Mouse (Mus musculus) splenic B cell, adult 2 months (primary cell): Measurements from ENCODE around the gene Anks4b.

Experiments
- DNase-seq: peaks from one replicate; pipeline ENCODE4 v3.0.0-alpha.2; 2011; ENCODE audit warnings: low read depth, low spot score
- H3K27me3 ChIP-seq: 2 replicates; pipeline ENCODE4 v1.6.1; 2012; ENCODE audit warnings: mild to moderate bottlenecking, low read length, moderate library complexity, mixed read lengths; ENCODE audit not compliant: control insufficient read depth, poor library complexity, insufficient read depth, severe bottlenecking
- H3K36me3 ChIP-seq: 2 replicates; pipeline ENCODE4 v1.6.1; 2012; ENCODE audit warnings: mild to moderate bottlenecking, low read length, moderate library complexity, mixed read lengths; ENCODE audit not compliant: control insufficient read depth, poor library complexity, insufficient read depth, severe bottlenecking

Gene Anks4b

DNA sequence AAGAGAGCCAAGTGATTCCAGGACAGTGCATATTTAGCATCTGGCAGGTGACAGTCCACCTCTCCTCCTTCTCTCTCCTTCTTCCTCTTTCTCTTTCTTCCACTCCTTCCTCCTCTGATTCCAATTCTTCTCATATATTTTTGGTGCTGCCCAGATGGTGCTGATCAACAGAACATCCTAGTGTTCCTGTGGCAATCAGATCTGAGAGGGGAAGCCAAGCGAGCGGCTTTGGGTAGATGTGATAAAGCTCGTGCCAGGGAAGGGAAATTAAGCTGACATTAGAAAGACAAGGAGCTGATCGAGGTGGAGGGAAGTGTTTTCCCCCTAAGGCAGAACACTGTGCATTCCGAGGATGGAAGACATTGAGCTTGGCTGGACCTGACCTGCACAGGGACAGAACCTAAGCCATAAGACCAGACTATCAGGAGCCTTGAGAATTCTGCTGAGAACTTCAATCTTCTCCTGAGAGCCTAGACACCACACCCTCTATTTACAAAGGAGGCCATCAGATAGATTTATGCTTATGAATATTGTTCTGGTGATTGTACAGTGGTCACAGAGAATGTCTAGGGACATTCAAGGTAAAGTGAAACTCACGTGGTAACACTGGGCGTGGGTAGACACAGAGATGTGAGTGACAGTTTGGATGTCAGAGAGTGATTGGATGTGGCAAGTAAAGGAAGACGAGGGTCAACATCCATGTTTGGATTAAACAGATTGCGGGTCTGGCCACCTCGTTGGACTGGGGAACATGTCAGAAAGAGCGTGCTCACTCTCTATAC lies 1.3 kb downstream of the Anks4b start:
- no peak for DNase-seq
- Histone ChIP-seq H3K27me3 (no peaks in the 10 kb centered on the region), H3K36me3 (no peaks in the 10 kb centered on the region)

DNA sequence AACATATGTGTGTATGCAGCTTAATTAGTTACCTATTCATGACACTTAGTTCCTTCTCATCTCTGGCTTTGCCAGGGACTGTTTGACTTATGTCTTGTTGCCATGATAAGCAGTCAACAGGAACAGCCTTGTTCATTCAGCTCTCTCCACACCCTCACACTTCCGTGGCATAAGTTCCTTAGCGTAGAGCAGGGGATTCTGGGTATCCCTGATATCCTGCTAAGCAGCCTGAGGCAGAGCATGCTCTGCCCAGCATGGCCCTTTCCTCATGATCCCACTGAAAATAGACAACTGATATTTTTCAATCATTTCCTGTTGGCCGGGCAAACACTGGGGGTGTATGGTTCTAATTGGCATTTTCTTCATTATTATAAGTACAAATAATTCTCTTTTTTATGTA lies 4.0 kb downstream of the Anks4b start:
- Histone ChIP-seq H3K36me3 (no peaks in the 10 kb centered on the region), H3K27me3 (no peaks in the 10 kb centered on the region)
- DNase-seq, result no peak

DNA sequence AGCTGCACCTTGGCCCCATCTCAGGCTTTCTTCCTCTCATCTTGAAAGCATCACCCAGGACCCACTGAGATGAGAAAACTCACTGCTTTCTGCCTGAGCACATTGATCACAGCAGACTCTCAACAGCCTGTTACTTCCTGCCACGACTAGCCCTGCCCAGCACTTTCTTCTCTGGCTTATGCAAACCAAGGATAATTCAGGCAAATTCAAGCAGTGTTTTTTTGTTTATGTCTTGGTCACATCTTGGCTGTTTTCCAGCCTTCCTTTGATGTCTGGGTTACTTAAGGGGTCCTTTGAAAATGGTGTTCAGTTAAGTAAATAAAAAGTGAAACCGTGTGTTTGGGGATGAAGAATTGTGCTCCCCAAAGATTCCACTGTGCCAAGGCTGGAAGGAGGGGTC lies 5.3 kb downstream of the Anks4b start:
- DNase-seq, result no peak
- H3K27me3 ChIP-seq, result no peaks in the 10 kb centered on the region
- H3K36me3 ChIP-seq, result no peaks in the 10 kb centered on the region

DNA sequence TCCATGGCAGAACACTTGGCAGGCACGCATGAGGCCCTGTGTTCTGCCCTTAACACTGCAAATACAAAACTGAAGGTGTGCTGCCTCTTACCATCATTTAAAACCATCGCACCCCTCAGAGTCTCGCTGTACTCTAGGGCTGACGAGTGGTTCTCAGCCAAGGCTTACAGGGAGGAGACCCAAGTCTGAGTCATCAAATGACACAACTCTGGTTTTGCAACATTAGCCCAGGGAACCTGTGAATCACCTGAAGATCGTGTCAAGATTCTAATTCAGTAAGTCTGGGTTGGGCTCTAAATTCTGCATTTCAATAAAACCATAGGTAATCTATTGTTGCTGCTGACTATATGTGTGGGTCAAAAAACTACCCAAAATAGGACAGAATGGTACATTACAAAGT lies 6.9 kb downstream of the Anks4b start:
- H3K36me3 ChIP-seq, result no peaks in the 10 kb centered on the region
- no peaks in the 10 kb centered on the region for H3K27me3 ChIP-seq
- DNase-seq, result no peak

DNA sequence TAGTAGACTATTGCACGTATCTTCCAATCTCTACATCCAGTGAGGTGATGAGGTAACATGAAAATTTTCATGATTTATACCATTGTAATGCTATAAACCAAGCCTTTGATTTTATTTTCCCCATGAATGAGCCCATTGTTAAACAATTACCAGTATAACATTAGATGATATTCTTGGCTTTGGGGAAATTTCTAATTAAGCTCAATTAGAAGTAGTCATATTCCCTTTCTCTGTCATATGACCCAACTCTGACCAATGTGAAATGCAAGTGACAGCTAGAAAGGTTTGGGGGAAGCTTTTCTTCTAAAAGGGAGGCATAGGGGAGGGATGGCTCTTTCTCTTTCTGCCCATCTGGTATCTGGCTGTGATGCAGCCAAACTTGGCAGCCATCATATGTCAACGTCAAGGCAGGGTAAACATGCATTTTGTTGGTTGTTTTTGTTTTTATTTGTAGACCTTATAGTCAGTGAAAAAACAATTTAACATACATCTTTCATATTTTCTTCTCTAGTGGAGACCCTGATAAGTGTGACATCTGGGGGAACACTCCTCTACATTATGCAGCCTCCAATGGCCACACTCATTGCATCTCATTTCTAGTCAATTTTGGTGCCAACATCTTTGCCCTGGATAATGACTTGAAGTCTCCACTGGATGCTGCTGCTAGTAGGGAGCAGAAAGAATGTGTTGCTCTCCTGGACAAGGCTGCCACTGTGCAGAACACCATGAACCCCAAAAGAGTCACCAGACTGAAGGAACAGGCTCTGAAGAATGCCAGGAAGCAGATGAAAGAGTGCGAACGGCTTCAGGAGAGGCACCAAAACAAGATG lies 8.0 kb downstream of the Anks4b start:
- Histone ChIP-seq H3K27me3 (no peaks in the 10 kb centered on the region), H3K36me3 (no peaks in the 10 kb centered on the region)
- DNase-seq, result no peak

DNA sequence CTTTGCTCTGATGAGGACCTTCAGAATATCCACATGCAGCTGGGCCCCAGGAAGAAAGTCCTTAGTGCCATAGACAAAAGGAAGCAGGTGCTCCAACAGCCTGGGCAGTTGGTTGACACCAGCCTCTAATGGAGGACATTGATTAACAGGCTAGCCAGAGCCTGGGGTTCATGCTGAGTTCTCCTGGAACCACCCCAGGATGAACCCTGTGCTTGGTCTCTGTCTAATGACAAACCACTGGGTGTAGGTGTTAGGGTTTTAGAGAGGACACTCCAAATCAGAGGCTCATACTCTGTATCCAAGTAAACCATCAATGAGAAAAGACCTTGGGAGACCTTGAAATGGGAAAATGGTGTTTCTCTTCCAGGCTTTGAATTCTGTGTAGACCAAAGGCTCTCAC lies 9.2 kb downstream of the Anks4b start:
- Histone ChIP-seq H3K27me3 (no peaks in the 10 kb centered on the region), H3K36me3 (no peaks in the 10 kb centered on the region)
- no peak for DNase-seq

DNA sequence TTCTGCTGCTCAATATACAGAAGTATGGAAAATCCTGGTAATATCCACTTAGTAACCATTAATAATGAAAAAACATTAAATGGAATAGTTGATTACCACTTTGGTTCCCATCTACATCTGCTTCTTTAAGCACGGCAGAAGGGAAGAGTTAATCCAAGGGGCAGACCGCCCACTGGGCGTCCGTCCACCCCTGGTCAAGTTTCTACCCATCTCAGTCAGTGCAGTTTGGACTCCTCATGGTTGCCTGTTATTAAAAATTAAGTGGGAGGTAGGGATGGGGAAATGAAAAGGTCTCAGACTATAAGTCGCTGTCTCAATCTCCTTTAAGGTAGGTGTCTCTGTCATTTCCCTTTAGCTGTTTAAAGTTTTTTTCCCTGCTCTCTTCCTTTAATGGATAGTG lies 15.3 kb downstream of the Anks4b start:
- DNase-seq, result no peak
- no peaks in the 10 kb centered on the region for H3K36me3 ChIP-seq
- no peaks in the 10 kb centered on the region for H3K27me3 ChIP-seq

DNA sequence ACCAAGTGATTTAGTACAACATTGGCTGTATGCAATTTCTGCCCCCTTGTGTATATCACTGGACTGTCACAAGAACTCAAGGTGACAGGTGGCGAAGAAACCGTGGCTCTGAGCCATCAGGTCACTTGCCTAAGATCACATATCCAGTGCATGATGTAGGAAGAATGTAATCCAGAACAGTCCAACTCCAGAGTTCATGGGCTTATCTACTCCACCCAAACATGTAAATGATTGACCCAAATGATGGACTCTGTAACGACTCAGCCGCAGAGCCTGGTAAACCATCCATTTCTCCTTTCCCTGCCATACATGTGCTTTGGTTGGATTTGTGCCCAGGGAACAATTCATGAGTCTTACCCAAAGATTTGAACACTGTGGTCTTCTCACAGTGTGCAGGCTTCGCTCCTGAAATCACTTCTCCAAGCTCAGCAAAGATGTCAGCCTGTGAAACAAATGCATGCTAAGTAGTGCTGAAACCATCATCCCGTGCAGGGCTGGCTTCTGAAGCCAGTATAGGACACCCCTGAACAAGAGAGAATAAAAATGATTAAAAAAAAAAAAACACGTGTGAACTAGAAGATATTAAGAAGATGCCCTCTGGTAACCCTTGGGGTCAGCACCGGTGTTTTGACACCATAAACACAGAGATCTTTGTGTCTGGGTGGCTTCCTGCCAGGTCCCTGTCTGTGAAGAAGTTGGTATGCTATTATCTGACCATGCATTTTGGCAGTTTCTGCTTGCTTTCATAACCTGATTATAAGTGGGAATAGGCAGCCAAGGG lies 15.9 kb downstream of the Anks4b start:
- no peak for DNase-seq
- no peaks in the 10 kb centered on the region for H3K27me3 ChIP-seq
- H3K36me3 ChIP-seq, result no peaks in the 10 kb centered on the region

DNA sequence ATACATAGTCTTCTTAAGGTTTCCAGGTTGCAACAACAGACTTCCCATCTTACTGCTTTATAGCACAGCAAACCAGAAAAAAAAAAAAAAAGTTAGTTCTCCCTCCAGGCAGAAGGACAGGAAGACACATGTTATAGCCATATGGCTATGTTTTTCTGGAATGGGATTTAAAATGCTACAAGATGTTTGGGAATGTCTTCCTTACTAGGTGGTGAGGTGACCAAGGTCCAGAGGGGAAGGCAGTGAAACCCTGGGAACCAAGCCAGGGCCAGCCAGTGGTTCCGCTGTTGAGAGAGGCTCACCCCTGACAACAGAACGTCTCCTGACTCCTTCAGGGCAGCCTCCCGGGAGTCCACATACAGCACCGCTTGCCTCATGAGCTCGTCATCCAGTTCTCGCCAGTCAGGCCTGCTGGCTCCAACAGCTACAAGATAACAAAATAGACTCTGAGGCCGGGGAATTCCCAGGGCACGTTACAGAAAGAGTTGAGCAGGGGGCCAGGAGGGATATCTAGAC lies 16.6 kb downstream of the Anks4b start:
- DNase-seq, result no peak
- Histone ChIP-seq H3K36me3 (no peaks in the 10 kb centered on the region), H3K27me3 (no peaks in the 10 kb centered on the region)

DNA sequence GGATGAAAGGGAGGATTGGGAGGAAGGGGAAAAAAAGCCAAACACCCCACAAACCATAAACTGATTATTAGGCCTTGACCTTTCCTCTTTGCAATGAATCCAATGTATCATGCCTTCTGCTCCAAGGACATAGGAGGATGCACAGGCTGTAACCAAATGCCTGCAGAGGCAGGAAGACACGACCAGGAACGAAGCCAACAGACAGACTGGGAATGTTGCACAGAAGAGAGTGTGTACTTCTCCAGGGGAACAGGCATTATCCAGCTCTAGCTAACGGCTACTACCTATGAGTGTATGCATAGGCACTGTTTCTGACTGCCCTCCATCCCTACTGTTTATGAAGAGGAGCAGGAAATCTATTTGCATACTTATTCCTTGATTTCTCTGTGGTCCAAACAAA lies 18.5 kb downstream of the Anks4b start:
- Histone ChIP-seq H3K27me3 (no peaks in the 10 kb centered on the region), H3K36me3 (no peaks in the 10 kb centered on the region)
- no peak for DNase-seq

DNA sequence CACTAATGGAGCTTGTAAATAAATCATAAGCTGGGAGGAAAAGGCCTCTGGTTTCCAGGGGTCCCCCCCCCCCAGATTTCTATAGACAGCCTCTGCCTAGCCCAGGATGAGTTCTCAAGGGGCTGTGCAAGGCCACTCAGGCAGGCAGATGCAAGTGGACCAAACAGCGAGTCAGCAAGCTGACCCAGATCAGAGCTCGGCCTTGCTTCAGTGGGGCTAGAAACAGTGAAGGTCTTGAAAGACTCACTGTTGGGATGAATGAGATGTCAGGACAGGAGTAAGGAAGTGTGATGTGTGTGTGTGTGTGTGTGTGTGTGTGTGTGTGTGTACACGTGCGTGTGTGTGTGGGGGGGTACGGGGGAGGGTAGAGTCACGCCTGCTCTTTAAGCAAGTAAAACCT lies 19.2 kb downstream of the Anks4b start:
- Histone ChIP-seq H3K27me3 (no peaks in the 10 kb centered on the region), H3K36me3 (no peaks in the 10 kb centered on the region)
- DNase-seq, result no peak

DNA sequence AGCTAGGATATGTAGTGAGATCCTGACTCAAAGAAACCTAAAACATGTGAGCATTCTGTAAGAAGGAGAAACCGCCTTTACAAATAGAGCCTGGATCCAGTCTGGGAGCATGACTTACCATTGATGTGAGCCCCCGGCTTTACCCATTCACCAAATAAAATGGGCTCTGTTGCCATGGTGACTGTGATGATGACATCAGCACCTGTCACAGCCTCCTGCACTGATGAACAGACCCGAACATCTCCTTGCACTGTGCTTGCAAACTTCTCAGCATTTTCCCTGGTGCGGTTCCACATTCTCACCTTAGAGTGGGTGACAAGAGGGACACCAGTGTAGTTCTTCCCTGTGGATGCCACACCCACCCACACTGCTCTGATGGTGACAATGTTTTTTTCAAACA lies 21.5 kb downstream of the Anks4b start:
- DNase-seq, result no peak
- no peaks in the 10 kb centered on the region for H3K36me3 ChIP-seq
- no peaks in the 10 kb centered on the region for H3K27me3 ChIP-seq

DNA sequence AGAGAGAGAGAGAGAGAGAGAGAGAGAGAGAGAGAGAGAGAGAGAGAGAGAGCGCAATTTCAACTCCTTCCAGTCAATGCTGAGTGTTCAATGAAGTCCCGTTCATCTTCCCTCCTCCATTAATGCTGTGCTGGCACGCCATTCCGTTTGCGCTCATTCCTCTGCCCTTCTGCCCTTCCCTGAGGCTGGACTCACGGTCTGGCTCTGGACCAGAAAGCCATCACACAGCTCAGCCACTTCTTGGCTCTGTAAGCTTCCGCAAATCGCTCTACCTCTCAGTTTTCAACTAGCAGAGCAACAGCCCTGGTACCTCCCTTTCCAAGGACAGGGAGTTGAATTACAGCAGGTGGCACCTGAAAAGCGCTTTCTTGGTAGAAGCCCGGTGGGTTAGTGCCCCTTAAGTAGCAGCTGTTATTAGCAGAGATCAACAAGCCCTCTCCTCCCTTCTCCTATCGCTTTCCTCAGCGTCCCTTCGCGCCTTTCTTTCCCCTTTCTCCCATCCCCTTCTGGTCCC lies 27.6 kb downstream of the Anks4b start:
- no peaks in the 10 kb centered on the region for H3K27me3 ChIP-seq
- no peak for DNase-seq
- H3K36me3 ChIP-seq, result no peaks in the 10 kb centered on the region

DNA sequence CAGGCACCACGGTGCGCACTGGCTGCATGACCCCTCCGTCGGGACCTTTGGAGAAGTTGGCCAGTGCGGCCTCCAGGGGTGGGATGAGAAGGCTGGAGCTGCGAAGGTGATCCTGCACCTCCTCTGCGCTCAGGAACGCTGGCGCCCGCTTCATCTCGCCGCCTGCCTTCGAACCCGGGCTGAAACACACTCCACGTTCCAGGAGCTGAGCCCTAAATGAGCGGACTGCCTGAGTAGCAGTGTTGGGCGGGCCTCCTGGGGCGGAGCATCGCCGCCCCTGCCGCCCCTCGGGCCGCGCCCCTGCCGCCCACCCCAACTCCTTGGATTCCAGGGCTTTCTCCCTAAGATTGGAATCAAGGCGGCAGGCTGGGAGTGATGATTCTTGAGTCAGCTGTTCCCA lies 28.1 kb downstream of the Anks4b start, which contains the start of gene Crym:
Crym (minus strand) TSS at position 341 of the 400 bp plus-strand sequence.
- no peaks in the 10 kb centered on the region for H3K27me3 ChIP-seq
- no peak for DNase-seq
- H3K36me3 ChIP-seq, result no peaks in the 10 kb centered on the region
